Comparison of ENCODE assay signal across 28 mouse cellular contexts in the genomic region with DNA sequence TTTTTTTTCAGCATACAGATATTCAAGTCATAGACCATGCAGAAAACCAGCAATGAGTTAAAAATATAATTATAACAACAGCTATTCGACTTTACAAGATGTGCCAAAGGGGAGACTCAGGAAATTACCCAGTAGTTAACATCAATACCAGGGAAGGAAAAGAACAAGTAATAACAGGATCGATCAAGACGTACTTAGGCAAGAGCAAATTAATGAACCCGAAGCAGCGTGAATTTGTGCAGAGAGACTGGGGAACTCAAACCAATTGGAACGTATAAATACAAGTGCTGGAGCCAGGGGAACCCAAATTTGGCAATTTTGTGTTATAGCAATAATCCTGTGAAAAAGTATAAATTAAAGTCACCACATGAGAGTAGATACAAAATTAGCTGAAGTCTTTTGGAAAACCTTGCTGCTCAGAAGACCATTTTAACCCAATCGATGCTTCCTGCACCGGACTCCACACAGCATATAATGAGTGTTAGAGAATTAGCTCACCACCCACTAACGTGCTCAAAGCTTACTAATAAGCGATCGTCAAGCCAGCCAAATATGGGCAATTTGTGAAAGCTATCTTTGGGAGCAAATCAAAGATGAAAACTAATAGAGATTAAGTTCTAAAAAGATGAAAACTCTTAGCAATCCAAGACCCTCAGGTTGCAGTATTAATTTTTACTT. TPM values are rescaled to one million over a fixed set of nuclear protein-coding genes. Genes with fewer than 3 reads are reported as not detected.
DNase-seq lines count a peak whose midpoint lies in the region; ATAC-seq and TF ChIP-seq lines count a peak whose summit lies in the region.
"Had no signal": no experiment of that assay in that cellular context is flagged by ENCODE, and none has a peak within 500 bp of the region (broad histone marks: within the 10 kb centered on the region; RNA-seq: fewer than 3 reads in every experiment).

No protein-coding gene starts in this region.

- 79% methylated on average over 11 of the region's 11 CpGs for WGBS in hindbrain, embryonic 16.5 days
- 90% methylated on average over 11 of the region's 11 CpGs for WGBS in hindbrain, embryonic 11.5 days
- WGBS in neural tube, embryonic 15.5 days: 63% methylated on average over 11 of the region's 11 CpGs

- H3K4me3 ChIP-seq in hindbrain, embryonic 16.5 days (ENCODE audit: low read length): no peak overlapping the region
- no peak overlapping the region for H3K4me3 ChIP-seq in hindbrain, embryonic 11.5 days (ENCODE audit: low read depth, low read length)
- H3K4me3 ChIP-seq in layer of hippocampus, adult 2 months: peak overlapping the region; percentile 17; the same call in 1 of the 2 replicates
- H3K4me3 ChIP-seq in neural tube, embryonic 15.5 days (replicated peaks): no peak overlapping the region
- H3K4me3 ChIP-seq: embryonic facial prominence, embryonic 13.5 days; embryonic facial prominence, embryonic 15.5 days; erythroblast, embryonic 14.5 days; forebrain, embryonic 10.5 days; forebrain, embryonic 12.5 days had no signal

- no peak overlapping the region for H3K9ac ChIP-seq in hindbrain, embryonic 16.5 days (ENCODE audit: low read depth, low read length)
- H3K9ac ChIP-seq in hindbrain, embryonic 11.5 days (ENCODE audit: low read depth, low read length): no peak overlapping the region
- no peak overlapping the region for H3K9ac ChIP-seq in neural tube, embryonic 15.5 days (replicated peaks)
- H3K9ac ChIP-seq: embryonic facial prominence, embryonic 13.5 days; embryonic facial prominence, embryonic 15.5 days; forebrain, embryonic 12.5 days had no signal

- no peak for DNase-seq in hindbrain, embryonic 11.5 days (ENCODE audit: low spot score)
- no peak for DNase-seq in layer of hippocampus, adult 2 months (ENCODE audit: low spot score in 2 of 2)
- no peak for DNase-seq in layer of hippocampus, postnatal 14 days (ENCODE audit: low spot score in 2 of 2)
- no peak for DNase-seq in neural tube, embryonic 10.5 days (ENCODE audit: extremely low spot score, low spot score)
- DNase-seq: adrenal gland, adult 8-10 months; adrenal gland, postnatal 14 days; adrenal gland, postnatal 36 days; cerebellum, adult 11 months; cerebellum, adult 18-20 months; cerebellum, adult 8-10 months; cerebellum, adult 9-11 months; cerebellum, postnatal 14 days; cerebellum, postnatal 36 days; embryo, embryonic 11 days had no signal

- H3K27ac ChIP-seq in hindbrain, embryonic 16.5 days (ENCODE audit: low read depth, low read length): no peak overlapping the region
- H3K27ac ChIP-seq in hindbrain, embryonic 11.5 days (ENCODE audit: low read depth, low read length): no peak overlapping the region
- no peak overlapping the region for H3K27ac ChIP-seq in layer of hippocampus, adult 2 months
- H3K27ac ChIP-seq in neural tube, embryonic 15.5 days (replicated peaks): no peak overlapping the region
- H3K27ac ChIP-seq: embryonic facial prominence, embryonic 13.5 days; embryonic facial prominence, embryonic 15.5 days; forebrain, embryonic 10.5 days; forebrain, embryonic 12.5 days had no signal

- peak; percentile 67 for ATAC-seq in hindbrain, embryonic 16.5 days
- ATAC-seq in hindbrain, embryonic 11.5 days (ENCODE audit: low FRiP score): no peak
- ATAC-seq in neural tube, embryonic 15.5 days (ENCODE audit: low FRiP score): peak; percentile 89
- ATAC-seq in CD4-positive, CD25-positive, alpha-beta regulatory T cell, adult 4 months: no peak
- ATAC-seq: activated CD4-positive, CD25-positive, alpha-beta regulatory T cell, adult 4 months; forebrain, embryonic 16.5 days; Patski had no signal

- H3K36me3 ChIP-seq in hindbrain, embryonic 16.5 days (ENCODE audit: control insufficient read depth, insufficient read depth, low read length): no peaks in the 10 kb centered on the region
- H3K36me3 ChIP-seq in hindbrain, embryonic 11.5 days (ENCODE audit: control insufficient read depth, insufficient read depth, low read length): no peaks in the 10 kb centered on the region
- H3K36me3 ChIP-seq in neural tube, embryonic 15.5 days: no peaks in the 10 kb centered on the region
- H3K36me3 ChIP-seq: embryonic facial prominence, embryonic 13.5 days; embryonic facial prominence, embryonic 15.5 days; forebrain, embryonic 10.5 days; forebrain, embryonic 12.5 days; G1E had no signal

- no peaks in the 10 kb centered on the region for H3K27me3 ChIP-seq in hindbrain, embryonic 16.5 days (replicated peaks; ENCODE audit: control insufficient read depth, insufficient read depth, low read length)
- H3K27me3 ChIP-seq in hindbrain, embryonic 11.5 days (ENCODE audit: control insufficient read depth, insufficient read depth, low read length): no peaks in the 10 kb centered on the region
- no peaks in the 10 kb centered on the region for H3K27me3 ChIP-seq in neural tube, embryonic 15.5 days (replicated peaks)
- H3K27me3 ChIP-seq: CH12.LX; embryonic facial prominence, embryonic 13.5 days; embryonic facial prominence, embryonic 15.5 days; forebrain, embryonic 12.5 days had no signal

- H3K4me1 ChIP-seq in hindbrain, embryonic 16.5 days (ENCODE audit: control insufficient read depth, insufficient read depth, low read depth, low read length): no peaks in the 10 kb centered on the region
- H3K4me1 ChIP-seq in hindbrain, embryonic 11.5 days (replicated peaks; ENCODE audit: control insufficient read depth, insufficient read depth, low read length): no peaks in the 10 kb centered on the region
- no peaks in the 10 kb centered on the region for H3K4me1 ChIP-seq in neural tube, embryonic 15.5 days
- H3K4me1 ChIP-seq: embryonic facial prominence, embryonic 13.5 days; embryonic facial prominence, embryonic 15.5 days; forebrain, embryonic 10.5 days; forebrain, embryonic 12.5 days had no signal

- no peak overlapping the region for H3K4me2 ChIP-seq in hindbrain, embryonic 16.5 days (ENCODE audit: low read length)
- H3K4me2 ChIP-seq in hindbrain, embryonic 11.5 days (replicated peaks; ENCODE audit: low read depth, low read length): no peak overlapping the region
- no peak overlapping the region for H3K4me2 ChIP-seq in neural tube, embryonic 15.5 days
- H3K4me2 ChIP-seq: embryonic facial prominence, embryonic 13.5 days; embryonic facial prominence, embryonic 15.5 days; forebrain, embryonic 12.5 days had no signal

- H3K9me3 ChIP-seq in hindbrain, embryonic 16.5 days (ENCODE audit: control insufficient read depth, low read length): no peaks in the 10 kb centered on the region
- no peaks in the 10 kb centered on the region for H3K9me3 ChIP-seq in hindbrain, embryonic 11.5 days (ENCODE audit: control insufficient read depth, low read length)
- H3K9me3 ChIP-seq in neural tube, embryonic 15.5 days (replicated peaks): no peaks in the 10 kb centered on the region
- H3K9me3 ChIP-seq: embryonic facial prominence, embryonic 13.5 days; embryonic facial prominence, embryonic 15.5 days; forebrain, embryonic 10.5 days; forebrain, embryonic 12.5 days; G1E had no signal

- TF ChIP-seq CTCF in layer of hippocampus, adult 2 months (conservative IDR thresholded peaks at IDR 0.05): no peak

RNA-seq across cellular contexts. Expression of gene Agtr1a, which starts 11.4 kb away (rescaled TPM):
- polyA plus RNA-seq in hindbrain, embryonic 16.5 days (2015; fragmentation: Nextera tagmentation; extraction: Ambion mirVana): 1.3 and 1.5 TPM in 2 replicates
- 1.4 and 1.7 TPM in 2 replicates for polyA plus RNA-seq in hindbrain, embryonic 11.5 days (2014; fragmentation: Nextera tagmentation; extraction: Ambion mirVana)
- 1 to 10 TPM; 1.4 to 1.7 TPM for total RNA-seq in layer of hippocampus, adult 2 months (2021)
- total RNA-seq in layer of hippocampus, postnatal 14 days (2021): 1 to 10 TPM; 1.6 to 2.5 TPM
- polyA plus RNA-seq in neural tube, embryonic 15.5 days (2015; fragmentation: Nextera tagmentation; extraction: Ambion mirVana): 1.8 and 2.2 TPM in 2 replicates
- not detected for polyA plus RNA-seq in CD4-positive, CD25-positive, alpha-beta regulatory T cell, adult 4 months (2017; shearing (Covaris generic))
- total RNA-seq: CH12.LX had no signal
- polyA plus RNA-seq: C2C12; erythroblast, embryonic 14.5 days; G1E; Patski had no signal

Comparison
In these comparisons a context has a peak if more than half of its experiments do, and no peak if none do; other contexts are left out.
1. ATAC-seq: peak in hindbrain, embryonic 16.5 days (single experiment) and neural tube, embryonic 15.5 days (single experiment); none in hindbrain, embryonic 11.5 days (single experiment) and CD4-positive, CD25-positive, alpha-beta regulatory T cell, adult 4 months (single experiment).